Mouse (Mus musculus): ENCODE data around the gene Elf5. TPM values are rescaled to one million over a fixed set of nuclear protein-coding genes. Genes with fewer than 3 reads are reported as not detected.

The Elf5 gene
- polyA plus RNA-seq, 1 experiment from 2014 or later = not detected

DNA sequence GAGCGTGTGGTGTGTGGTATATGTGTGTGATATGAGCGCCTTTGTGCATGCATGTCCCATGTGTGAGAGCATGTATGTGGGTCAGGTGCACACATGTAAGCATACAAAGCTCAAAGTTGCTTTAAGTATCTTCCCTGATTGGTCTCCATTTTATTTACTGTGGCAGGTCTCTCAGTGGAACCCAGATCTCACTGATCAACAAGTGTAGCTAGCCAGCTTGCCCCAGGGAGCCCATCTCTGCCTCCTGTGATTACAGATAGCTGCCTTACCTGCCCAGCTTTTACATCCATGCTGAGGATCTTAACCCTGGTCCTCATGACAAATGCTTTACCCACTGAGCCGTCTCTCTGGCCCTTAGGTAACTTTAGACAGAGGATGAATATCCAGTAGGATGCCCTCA is 66.8 kb downstream of the Elf5 start:
- WGBS = 97% methylated on average over 3 of the region's 3 CpGs
- H3K36me3 ChIP-seq (ENCODE audit: control insufficient read depth, insufficient read depth, low read length) = 0 out of 2 replicates have a peak, but pooled peaks cover 6% of the 10 kb centered on the region
- no peak overlapping the region for H3K27ac ChIP-seq (ENCODE audit: low read depth, low read length)
- H3K4me1 ChIP-seq (ENCODE audit: control insufficient read depth, insufficient read depth, low read depth, low read length) = peaks cover 3% of the 10 kb centered on the region
- H3K9me3 ChIP-seq (ENCODE audit: control insufficient read depth, low read length) = no peaks in the 10 kb centered on the region
- H3K4me2 ChIP-seq (ENCODE audit: low read length) = no peak overlapping the region
- no peak overlapping the region for H3K9ac ChIP-seq (ENCODE audit: low read depth, low read length)
- no peaks in the 10 kb centered on the region for H3K27me3 ChIP-seq (replicated peaks; ENCODE audit: control insufficient read depth, insufficient read depth, low read length)
- no peak for ATAC-seq
- no peak overlapping the region for H3K4me3 ChIP-seq (ENCODE audit: low read length)

DNA sequence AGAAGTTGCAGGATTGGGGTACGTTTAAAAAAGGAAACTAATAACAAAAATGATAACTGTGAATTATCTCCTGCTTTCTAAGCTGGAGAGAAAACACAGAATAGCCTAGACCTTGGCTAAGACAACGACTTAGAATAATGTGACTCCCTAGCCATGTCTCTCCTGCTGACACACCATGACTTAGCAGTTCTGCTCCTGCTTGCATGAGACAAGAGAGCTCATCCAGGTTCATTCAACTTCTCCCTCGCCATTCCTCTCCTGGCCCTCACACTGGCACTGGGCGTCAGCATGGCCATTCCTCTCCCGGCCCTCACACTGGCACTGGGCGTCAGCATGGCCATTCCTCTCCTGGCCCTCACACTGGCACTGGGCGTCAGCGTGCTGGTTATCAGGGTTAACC is 68.8 kb downstream of the Elf5 start:
- Histone ChIP-seq H3K27me3 (replicated peaks; ENCODE audit: control insufficient read depth, insufficient read depth, low read length) (no peaks in the 10 kb centered on the region), H3K9ac (ENCODE audit: low read depth, low read length) (no peak overlapping the region), H3K4me2 (ENCODE audit: low read length) (no peak overlapping the region), H3K27ac (ENCODE audit: low read depth, low read length) (no peak overlapping the region), H3K4me1 (ENCODE audit: control insufficient read depth, insufficient read depth, low read depth, low read length) (peaks cover 13% of the 10 kb centered on the region), H3K9me3 (ENCODE audit: control insufficient read depth, low read length) (no peaks in the 10 kb centered on the region), H3K4me3 (ENCODE audit: low read length) (no peak overlapping the region), H3K36me3 (ENCODE audit: control insufficient read depth, insufficient read depth, low read length) (0 out of 2 replicates have a peak, but pooled peaks cover 4% of the 10 kb centered on the region)
- WGBS = 90% methylated on average over 8 of the region's 8 CpGs
- no peak for ATAC-seq

DNA sequence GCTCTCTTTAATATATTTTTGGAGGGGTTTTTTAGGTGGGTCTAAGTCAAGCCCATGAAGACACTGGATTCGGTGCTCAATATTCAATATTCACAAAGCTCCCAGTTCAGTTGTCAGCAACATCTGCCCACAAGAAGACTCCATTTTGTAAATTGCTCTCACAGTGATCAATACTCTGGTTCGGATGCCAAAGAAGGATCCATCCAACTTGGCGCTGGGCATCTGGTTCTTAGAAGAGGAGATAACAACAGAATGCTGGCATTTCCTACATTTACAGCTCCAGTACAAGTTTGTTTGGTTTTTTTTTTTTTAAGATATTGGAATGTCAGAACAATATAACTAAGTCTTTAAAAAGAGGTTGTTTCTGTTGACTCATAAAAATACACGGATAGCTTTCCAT is 69.4 kb downstream of the Elf5 start:
- 97% methylated on average over 4 of the region's 4 CpGs for WGBS
- no peak overlapping the region for H3K9ac ChIP-seq (ENCODE audit: low read depth, low read length)
- peaks cover 16% of the 10 kb centered on the region for H3K4me1 ChIP-seq (ENCODE audit: control insufficient read depth, insufficient read depth, low read depth, low read length)
- no peaks in the 10 kb centered on the region for H3K9me3 ChIP-seq (ENCODE audit: control insufficient read depth, low read length)
- no peaks in the 10 kb centered on the region for H3K36me3 ChIP-seq (ENCODE audit: control insufficient read depth, insufficient read depth, low read length)
- no peak overlapping the region for H3K4me3 ChIP-seq (ENCODE audit: low read length)
- no peak overlapping the region for H3K4me2 ChIP-seq (ENCODE audit: low read length)
- ATAC-seq = no peak
- H3K27ac ChIP-seq (ENCODE audit: low read depth, low read length) = no peak overlapping the region
- H3K27me3 ChIP-seq (replicated peaks; ENCODE audit: control insufficient read depth, insufficient read depth, low read length) = no peaks in the 10 kb centered on the region

DNA sequence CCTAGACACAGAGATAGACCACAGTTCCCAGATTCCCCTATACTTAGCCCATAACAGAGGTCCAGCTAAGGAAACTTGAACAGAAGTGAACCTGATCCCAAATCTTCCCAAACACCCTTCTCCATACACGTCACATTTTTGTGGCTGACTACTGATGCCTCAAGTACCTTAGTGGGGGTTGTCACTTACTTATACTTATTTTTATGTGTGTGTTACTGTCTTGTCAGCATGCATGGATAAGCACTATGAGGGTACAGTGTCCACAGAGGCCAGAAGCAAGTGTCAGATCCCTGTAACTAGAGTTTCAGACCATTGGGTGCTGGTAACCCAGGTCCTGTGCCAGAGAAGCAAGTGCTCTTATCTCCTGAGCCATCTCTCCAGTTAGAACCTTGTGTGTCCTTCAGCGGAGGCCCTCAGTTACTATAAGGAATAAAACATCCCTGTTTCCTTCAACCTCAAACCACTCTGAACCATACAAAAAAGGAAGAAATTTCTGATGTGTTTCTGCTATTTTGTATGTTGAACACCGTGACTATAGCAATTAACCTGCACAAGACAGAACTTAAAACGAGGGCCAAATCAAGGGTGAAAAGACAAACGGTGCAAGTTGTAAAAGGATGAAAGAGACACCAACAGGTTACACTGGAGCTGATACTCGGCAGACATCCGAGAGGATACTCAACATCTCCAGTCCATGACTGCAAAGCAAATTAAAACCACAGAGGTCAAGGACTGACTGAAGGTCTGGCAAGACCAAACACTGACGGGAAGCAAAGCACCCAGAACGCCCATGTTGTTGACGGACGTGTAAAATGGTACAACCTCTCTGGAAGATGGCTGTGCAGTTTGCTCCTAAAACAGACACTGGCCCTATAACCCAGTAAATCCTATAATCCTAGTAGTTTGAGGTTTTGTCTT is 70.1 kb downstream of the Elf5 start:
- Histone ChIP-seq H3K4me1 (ENCODE audit: control insufficient read depth, insufficient read depth, low read depth, low read length) (peaks cover 16% of the 10 kb centered on the region), H3K27me3 (replicated peaks; ENCODE audit: control insufficient read depth, insufficient read depth, low read length) (no peaks in the 10 kb centered on the region), H3K27ac (ENCODE audit: low read depth, low read length) (no peak overlapping the region), H3K4me3 (ENCODE audit: low read length) (no peak overlapping the region), H3K4me2 (ENCODE audit: low read length) (no peak overlapping the region), H3K9me3 (ENCODE audit: control insufficient read depth, low read length) (no peaks in the 10 kb centered on the region), H3K36me3 (ENCODE audit: control insufficient read depth, insufficient read depth, low read length) (no peaks in the 10 kb centered on the region), H3K9ac (ENCODE audit: low read depth, low read length) (no peak overlapping the region)
- 86% methylated on average over 11 of the region's 11 CpGs for WGBS
- ATAC-seq = no peak

DNA sequence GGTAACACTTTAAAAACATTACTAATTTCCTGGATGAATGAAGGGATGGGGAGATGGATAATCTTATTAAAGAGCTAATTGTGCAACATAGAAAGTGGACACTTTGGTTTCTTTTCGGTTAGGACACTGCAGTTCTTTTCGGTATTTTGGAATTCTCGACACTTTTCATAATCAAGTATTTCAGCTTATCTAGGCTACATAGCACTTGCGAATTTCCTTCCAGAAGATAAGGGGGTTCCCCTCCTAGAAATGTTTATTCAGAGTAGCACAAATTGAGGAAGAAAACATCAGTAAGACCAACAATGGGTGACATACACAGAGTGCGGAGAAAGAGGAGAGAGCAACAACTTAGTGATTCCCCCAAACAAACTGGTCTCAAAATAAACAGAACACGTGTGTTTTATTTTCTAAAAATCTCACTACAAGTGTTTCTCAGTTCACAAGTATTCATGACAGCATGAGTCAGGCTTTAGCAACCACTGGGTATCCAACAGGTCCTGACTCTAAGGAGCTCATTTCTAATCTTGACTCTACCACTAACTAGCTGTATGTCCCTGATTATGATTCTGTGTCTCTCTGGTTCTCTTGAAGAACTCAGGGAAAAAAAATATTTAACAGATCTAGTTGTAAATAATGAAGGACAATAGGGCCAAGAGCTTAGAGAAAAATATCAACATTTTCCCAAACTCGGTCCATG is 71.9 kb downstream of the Elf5 start:
- ATAC-seq = no peak
- no peak overlapping the region for H3K27ac ChIP-seq (ENCODE audit: low read depth, low read length)
- peak overlapping the region; percentile 76 for H3K4me3 ChIP-seq (ENCODE audit: low read length)
- H3K9ac ChIP-seq (ENCODE audit: low read depth, low read length) = no peak overlapping the region
- no peaks in the 10 kb centered on the region for H3K9me3 ChIP-seq (ENCODE audit: control insufficient read depth, low read length)
- peaks cover 16% of the 10 kb centered on the region for H3K4me1 ChIP-seq (ENCODE audit: control insufficient read depth, insufficient read depth, low read depth, low read length)
- WGBS = 88% methylated on average over 7 of the region's 7 CpGs
- H3K36me3 ChIP-seq (ENCODE audit: control insufficient read depth, insufficient read depth, low read length) = no peaks in the 10 kb centered on the region
- peak overlapping the region; percentile 84 for H3K4me2 ChIP-seq (ENCODE audit: low read length)
- H3K27me3 ChIP-seq (replicated peaks; ENCODE audit: control insufficient read depth, insufficient read depth, low read length) = no peaks in the 10 kb centered on the region

DNA sequence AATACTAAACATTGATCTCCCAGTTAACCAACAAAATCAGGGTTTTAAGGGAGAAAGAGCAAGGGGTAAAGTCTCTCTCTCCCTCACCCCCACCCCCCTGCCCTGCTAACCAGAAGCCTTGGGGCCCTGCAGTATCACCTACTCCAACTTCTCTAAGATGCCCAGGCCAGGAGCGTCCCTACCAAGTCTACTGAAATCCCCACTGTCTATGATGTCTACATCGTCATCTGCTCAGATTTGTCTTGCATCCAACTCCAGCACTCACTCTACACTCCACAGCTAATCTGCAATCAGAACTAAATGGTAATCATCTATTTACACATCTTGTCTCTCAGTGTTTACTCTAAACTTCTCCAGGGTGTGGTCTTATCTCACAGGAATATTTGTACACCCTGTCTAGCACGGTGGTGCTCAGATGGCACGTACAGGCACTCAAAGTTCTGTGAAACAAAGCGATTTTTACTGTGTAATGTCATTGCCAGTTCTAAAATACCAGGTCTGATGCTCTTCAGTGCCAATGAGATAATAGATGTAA is 72.6 kb downstream of the Elf5 start:
- 30% methylated on average over 5 of the region's 5 CpGs for WGBS
- no peak overlapping the region; the same call in none of the 2 replicates for H3K27ac ChIP-seq (ENCODE audit: low read depth, low read length)

DNA sequence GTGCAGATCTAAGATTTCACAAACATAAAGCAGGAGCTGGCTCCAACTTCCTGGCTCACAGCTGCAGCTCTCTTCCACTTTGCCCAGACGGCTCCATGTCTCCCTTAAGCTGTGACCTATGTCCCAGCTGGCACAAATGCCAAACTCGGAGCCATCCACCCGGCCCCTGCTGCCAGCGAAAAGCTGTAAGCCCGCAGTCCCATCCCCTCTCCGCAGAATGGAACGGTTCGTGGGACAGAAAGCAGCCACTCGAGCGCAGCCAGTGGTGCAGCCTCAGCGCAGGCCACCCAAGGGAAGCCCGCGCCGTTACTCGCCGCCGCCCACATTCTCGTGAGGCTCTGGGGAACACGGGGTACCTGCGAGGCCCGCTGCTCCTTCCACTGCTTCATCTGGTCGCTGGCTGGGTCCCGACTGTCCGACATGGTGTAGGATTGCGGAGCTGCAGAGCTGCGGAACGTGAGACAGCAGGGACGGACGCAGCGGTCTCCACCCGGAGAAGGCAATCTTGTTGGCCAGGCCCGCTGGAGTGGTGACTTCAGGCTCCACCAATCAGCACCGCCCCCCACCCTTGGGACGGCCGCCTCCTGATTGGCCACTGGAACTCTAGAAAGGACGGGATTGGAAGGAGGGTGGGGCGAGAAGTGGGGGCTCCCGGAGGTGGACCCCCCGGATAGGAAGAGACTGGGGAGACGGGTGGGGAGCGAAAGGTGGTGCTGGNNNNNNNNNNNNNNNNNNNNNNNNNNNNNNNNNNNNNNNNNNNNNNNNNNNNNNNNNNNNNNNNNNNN is 73.3 kb downstream of the Elf5 start, which contains the start of gene Cat:
Gene Cat, minus strand, starts transcription at position 544 of the 785 bp plus-strand sequence.
- peak; percentile 99 for ATAC-seq
- under 1% methylated on average over 41 of the region's 41 CpGs for WGBS
- H3K9ac ChIP-seq (ENCODE audit: low read depth, low read length) = peak within 1 kb of the TSS; percentile 93

More for the DNA sequence above, 72.6 kb downstream of the Elf5 start:
- Histone ChIP-seq H3K4me2 (ENCODE audit: low read length) (peak overlapping the region; percentile 84), H3K9me3 (ENCODE audit: control insufficient read depth, low read length) (no peaks in the 10 kb centered on the region), H3K27me3 (replicated peaks; ENCODE audit: control insufficient read depth, insufficient read depth, low read length) (no peaks in the 10 kb centered on the region), H3K4me1 (ENCODE audit: control insufficient read depth, insufficient read depth, low read depth, low read length) (peaks cover 16% of the 10 kb centered on the region), H3K36me3 (ENCODE audit: control insufficient read depth, insufficient read depth, low read length) (no peaks in the 10 kb centered on the region), H3K9ac (ENCODE audit: low read depth, low read length) (peak overlapping the region; percentile 93), H3K4me3 (ENCODE audit: low read length) (peak overlapping the region; percentile 76)
- ATAC-seq = no peak

DNA sequence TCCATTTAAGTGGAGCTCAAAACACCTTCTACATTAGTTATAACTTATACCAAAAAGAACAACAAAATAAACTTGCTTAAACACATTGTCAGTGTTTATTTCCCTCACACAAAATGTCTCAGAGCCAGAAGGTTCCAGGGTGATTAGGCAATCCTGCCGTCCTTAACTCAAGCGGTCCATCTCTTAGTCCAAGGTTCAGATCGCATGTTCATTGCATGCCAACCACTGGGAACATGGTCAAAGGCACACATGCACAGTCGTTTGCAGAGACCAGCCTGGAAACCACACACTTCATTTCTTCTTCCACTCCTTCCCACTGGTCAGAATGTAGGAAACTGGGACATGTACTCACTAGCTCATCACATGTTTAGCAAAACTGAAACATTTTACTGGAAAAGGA is 81.0 kb downstream of the Elf5 start:
- H3K36me3 ChIP-seq (ENCODE audit: control insufficient read depth, insufficient read depth, low read length) = no peaks in the 10 kb centered on the region
- H3K27ac ChIP-seq (ENCODE audit: low read depth, low read length) = no peak overlapping the region
- no peak overlapping the region for H3K9ac ChIP-seq (ENCODE audit: low read depth, low read length)
- 92% methylated on average over 4 of the region's 4 CpGs for WGBS
- no peak overlapping the region for H3K4me2 ChIP-seq (ENCODE audit: low read length)
- H3K9me3 ChIP-seq (ENCODE audit: control insufficient read depth, low read length) = no peaks in the 10 kb centered on the region
- no peaks in the 10 kb centered on the region for H3K27me3 ChIP-seq (replicated peaks; ENCODE audit: control insufficient read depth, insufficient read depth, low read length)
- no peak for ATAC-seq
- H3K4me3 ChIP-seq (ENCODE audit: low read length) = no peak overlapping the region
- no peaks in the 10 kb centered on the region for H3K4me1 ChIP-seq (ENCODE audit: control insufficient read depth, insufficient read depth, low read depth, low read length)

More for the DNA sequence above, 73.3 kb downstream of the Elf5 start, which contains the start of gene Cat:
- Histone ChIP-seq H3K27me3 (replicated peaks; ENCODE audit: control insufficient read depth, insufficient read depth, low read length) (no peaks in the 10 kb centered on the region), H3K4me1 (ENCODE audit: control insufficient read depth, insufficient read depth, low read depth, low read length) (peaks cover 16% of the 10 kb centered on the region), H3K4me2 (ENCODE audit: low read length) (peak within 1 kb of the TSS; percentile 84), H3K27ac (ENCODE audit: low read depth, low read length) (peak within 1 kb of the TSS; percentile 97), H3K9me3 (ENCODE audit: control insufficient read depth, low read length) (no peaks in the 10 kb centered on the region), H3K36me3 (ENCODE audit: control insufficient read depth, insufficient read depth, low read length) (no peaks in the 10 kb centered on the region), H3K4me3 (ENCODE audit: low read length) (peak within 1 kb of the TSS; percentile 76)
